Mouse (Mus musculus) liver, postnatal 0 days (tissue): Measurements from ENCODE around the gene Ndrg2.

ENCODE experiments used
- CTCF ChIP-seq: sonication (generic); IDR thresholded peaks from 2 replicates; pipeline ENCODE4 v1.5.1; 2016; ENCODE audit warnings: antibody characterized with exemption, low read depth
- EP300 ChIP-seq: IDR thresholded peaks from 2 replicates; pipeline ENCODE4 v1.6.1; 2016; ENCODE audit warnings: antibody characterized with exemption, low read depth, mild to moderate bottlenecking

DNA sequence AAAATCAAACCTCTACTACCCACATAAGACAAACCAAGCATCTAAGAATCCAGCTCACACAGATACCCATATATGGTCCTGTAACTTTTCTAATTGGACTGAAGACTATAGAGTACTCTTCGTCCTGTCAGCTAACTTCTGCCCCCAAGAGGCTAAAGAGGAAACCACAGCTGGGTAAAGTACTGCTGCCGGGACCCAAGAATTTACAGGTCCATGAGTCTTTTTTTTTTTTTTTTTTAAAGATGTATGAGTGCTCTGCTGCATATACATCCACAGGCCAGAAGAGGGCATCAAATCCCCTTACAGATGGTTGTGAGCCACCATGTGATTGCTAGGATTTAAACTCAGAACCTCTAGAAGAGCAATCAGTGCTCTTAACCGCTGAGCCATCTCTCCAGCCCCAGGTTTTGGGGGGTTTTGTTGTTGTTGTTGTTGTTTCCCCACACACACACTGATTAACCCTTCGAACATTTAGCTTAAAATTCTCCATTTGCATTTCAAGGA, 30.4 kb downstream of the Ndrg2 start:
- peak; percentile 77 for TF ChIP-seq CTCF
- no peak for TF ChIP-seq EP300
